Mouse (Mus musculus) liver, adult 2 months (tissue): ENCODE results near the gene Ccl26. TPM values are rescaled to one million over a fixed set of nuclear protein-coding genes. Genes with fewer than 3 reads are reported as not detected.
"Not testable (repeated sequence)": the region's sequence is repeated elsewhere in the genome, so short reads cannot be mapped to it uniquely, and the experiment has no call there.

Experiments
- DNase-seq: peaks from one replicate; pipeline ENCODE4 v3.0.0-alpha.2; 2011; ENCODE audit warnings: low read depth, low spot score; ENCODE audit errors: extremely low read depth
- H3K27ac ChIP-seq: fragments of 200-500 bp; replicated peaks from 2 replicates; pipeline ENCODE4 v1.5.1; 2012; ENCODE audit warnings: low read depth, mild to moderate bottlenecking, control low read depth, inconsistent platforms, low read length; ENCODE audit not compliant: insufficient read depth
- H3K27me3 ChIP-seq: fragments of 200-500 bp; 2 replicates; pipeline ENCODE4 v1.6.1; 2012; ENCODE audit warnings: mild to moderate bottlenecking, moderate library complexity, low read length, inconsistent platforms; ENCODE audit not compliant: control insufficient read depth, insufficient read depth
- H3K36me3 ChIP-seq: fragments of 200-500 bp; 2 replicates; pipeline ENCODE4 v1.6.1; 2012; ENCODE audit warnings: low read length, inconsistent platforms; ENCODE audit not compliant: control insufficient read depth, insufficient read depth
- H3K4me1 ChIP-seq: fragments of 200-500 bp; 2 replicates; pipeline ENCODE4 v1.6.1; 2011; ENCODE audit warnings: low read length; ENCODE audit not compliant: control insufficient read depth, insufficient read depth
- H3K4me3 ChIP-seq: fragments of 200-500 bp; 2 replicates; pipeline ENCODE4 v1.5.1; 2011; ENCODE audit warnings: low read depth, mild to moderate bottlenecking, control low read depth, low read length, moderate library complexity; ENCODE audit not compliant: insufficient read depth
- H3K79me2 ChIP-seq: fragments of 200-500 bp; 2 replicates; pipeline ENCODE4 v1.6.1; 2012; ENCODE audit warnings: inconsistent platforms, mild to moderate bottlenecking, low read length, moderate library complexity; ENCODE audit not compliant: control insufficient read depth, insufficient read depth
- H3K9ac ChIP-seq: fragments of 200-500 bp; 2 replicates; pipeline ENCODE4 v1.6.1; 2012; ENCODE audit warnings: low read depth, mild to moderate bottlenecking, control low read depth, inconsistent platforms, low read length
- CTCF ChIP-seq: fragments of 200-500 bp; IDR thresholded peaks from 2 replicates; pipeline ENCODE4 v1.5.1; 2011; ENCODE audit warnings: low read depth, low read length, control low read depth
- POLR2A ChIP-seq: fragments of 200-500 bp; IDR thresholded peaks from 2 replicates; pipeline ENCODE4 v1.6.1; 2011; ENCODE audit warnings: low read length, control low read depth; ENCODE audit not compliant: insufficient read depth; ENCODE audit errors: extremely low read depth
- WGBS: fragments of 180-500 bp; shearing (Covaris S2); methylation state at CpG from one replicate; pipeline ENCODE4 v1.1.7; 2018; 5-methylcytosine and 5-hydroxymethylcytosine counted together
- polyA plus RNA-seq: library from polyadenylated mRNA; depleted of rRNA; stranded (reverse); fragments of >200 nt; gene quantifications from 2 replicates; pipeline ENCODE4 v1.2.3, GENCODE M21; 2012; rRNA removed
- total RNA-seq: library from RNA; depleted of rRNA; stranded (reverse); fragments of >200 nt; gene quantifications from 2 replicates; pipeline ENCODE4 v1.2.3, GENCODE M21; 2014; rRNA removed

Gene Ccl26
- not detected in 2 replicates for total RNA-seq
- polyA plus RNA-seq, result not detected in 2 replicates

DNA sequence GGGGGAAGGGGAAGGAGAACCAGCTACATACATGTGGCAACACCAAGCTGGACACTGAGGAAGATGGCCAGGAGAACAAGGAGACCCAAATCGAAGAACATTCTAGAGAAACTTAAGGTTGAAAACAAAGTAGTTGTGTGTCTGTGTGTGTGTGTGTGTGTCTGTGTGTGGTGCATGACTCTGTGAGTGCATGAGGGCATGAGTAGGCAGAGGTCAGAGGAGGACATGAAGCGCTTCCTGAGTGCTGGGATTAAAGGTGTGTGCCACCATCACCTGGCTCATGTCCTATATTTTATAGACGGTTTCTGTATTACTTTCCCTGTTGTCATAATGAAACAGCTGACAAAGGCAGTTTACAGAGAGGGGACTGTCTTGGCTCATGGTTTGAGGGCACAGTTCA, at the start of gene Ccl26:
TSS of gene Ccl26 (minus strand) at position 101 of the 400 bp plus-strand sequence.
- WGBS, result 73% methylated on average over 3 of the region's 3 CpGs
- DNase-seq, result no peak
- H3K27me3 ChIP-seq, result no peaks in the 10 kb centered on the region

DNA sequence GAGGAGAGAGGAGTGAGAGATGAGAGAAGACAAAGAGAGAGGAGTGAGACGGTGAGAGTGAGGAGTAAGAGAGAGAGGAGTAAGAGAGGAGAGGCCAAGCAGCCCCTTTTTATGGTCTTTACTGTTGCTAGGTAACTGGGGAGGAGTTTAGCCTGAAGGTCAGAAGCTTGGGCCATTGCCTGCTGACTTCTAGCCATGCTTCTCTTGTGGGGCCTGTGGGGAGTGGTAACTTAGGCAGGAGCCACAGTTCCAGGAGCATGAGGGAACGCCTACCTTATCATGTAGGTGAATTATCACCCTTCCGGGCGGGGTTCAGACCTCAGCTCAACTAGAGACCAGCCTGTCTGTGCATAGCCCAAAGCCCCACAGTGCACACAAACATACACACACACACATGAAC, 46.4 kb upstream of the Ccl26 start:
- H3K79me2 ChIP-seq, result no peaks in the 10 kb centered on the region
- no peaks in the 10 kb centered on the region for H3K4me1 ChIP-seq
- no peak overlapping the region for H3K4me3 ChIP-seq
- DNase-seq, result no peak
- WGBS, result 85% methylated on average over 4 of the region's 4 CpGs
- H3K27ac ChIP-seq, result no peak overlapping the region
- H3K36me3 ChIP-seq, result no peaks in the 10 kb centered on the region
- H3K9ac ChIP-seq, result no peak overlapping the region
- no peak for TF ChIP-seq CTCF
- no peak for TF ChIP-seq POLR2A
- H3K27me3 ChIP-seq, result no peaks in the 10 kb centered on the region; the same call in 1 of the 2 replicates

More for the DNA sequence above, at the start of gene Ccl26:
- H3K27ac ChIP-seq, result no peak within 1 kb of the TSS
- H3K4me1 ChIP-seq, result no peaks in the 10 kb centered on the region
- no peak within 1 kb of the TSS for H3K9ac ChIP-seq
- H3K79me2 ChIP-seq, result no peaks in the 10 kb centered on the region
- H3K36me3 ChIP-seq, result no peaks in the 10 kb centered on the region
- no peak for TF ChIP-seq POLR2A
- TF ChIP-seq CTCF, result no peak
- no peak within 1 kb of the TSS for H3K4me3 ChIP-seq

DNA sequence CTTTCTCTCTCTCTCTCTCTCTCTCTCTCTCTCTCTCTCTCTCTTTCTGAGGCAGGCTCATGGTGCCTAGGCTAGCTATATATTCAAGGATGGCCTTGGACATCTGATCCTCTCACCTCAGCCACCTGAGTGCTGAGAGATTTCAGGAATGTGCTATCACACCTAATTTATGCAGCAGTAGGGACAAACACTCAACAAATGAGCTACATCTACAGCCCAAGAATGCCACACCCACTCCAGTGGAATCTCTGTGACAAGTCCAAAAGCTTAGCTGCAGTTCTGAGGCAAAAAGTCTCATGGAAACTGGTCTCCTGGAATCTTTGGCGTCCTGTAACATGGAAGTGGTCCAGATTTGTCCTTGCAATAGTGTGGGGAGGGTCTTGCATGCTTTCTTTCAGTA, 44.2 kb upstream of the Ccl26 start:
- H3K4me1 ChIP-seq, result no peaks in the 10 kb centered on the region
- TF ChIP-seq CTCF, result no peak
- no peak for TF ChIP-seq POLR2A
- H3K9ac ChIP-seq, result no peak overlapping the region
- H3K79me2 ChIP-seq, result no peaks in the 10 kb centered on the region
- WGBS, result 75% methylated on average over 1 of the region's 1 CpGs
- H3K27ac ChIP-seq, result no peak overlapping the region
- H3K27me3 ChIP-seq, result no peaks in the 10 kb centered on the region; the same call in 1 of the 2 replicates
- no peak overlapping the region for H3K4me3 ChIP-seq
- no peak for DNase-seq
- H3K36me3 ChIP-seq, result no peaks in the 10 kb centered on the region

DNA sequence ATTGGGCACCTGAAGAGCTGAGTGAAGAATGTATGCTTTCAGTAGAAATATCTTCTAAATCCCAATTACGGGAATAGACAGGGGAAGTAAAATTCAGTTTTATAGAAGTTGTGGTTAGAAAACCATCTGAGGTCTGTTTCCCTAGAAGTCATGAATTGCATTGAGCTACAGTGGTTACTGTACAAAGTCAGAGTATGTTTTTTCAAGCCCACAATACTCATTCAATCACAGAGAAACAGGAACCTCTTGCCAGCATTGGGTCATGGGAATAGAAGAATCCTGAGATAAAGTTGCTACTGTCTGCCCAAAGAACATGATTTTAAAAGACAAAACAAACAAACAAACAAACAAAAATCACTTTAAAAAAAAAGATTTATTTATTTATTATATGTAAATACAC, 43.3 kb upstream of the Ccl26 start:
- not testable (repeated sequence) for H3K27ac ChIP-seq, H3K4me3 ChIP-seq, DNase-seq, H3K27me3 ChIP-seq, H3K36me3 ChIP-seq, H3K79me2 ChIP-seq, H3K9ac ChIP-seq, H3K4me1 ChIP-seq
- WGBS, result no CpG with 5 or more reads among the region's 1 CpGs

DNA sequence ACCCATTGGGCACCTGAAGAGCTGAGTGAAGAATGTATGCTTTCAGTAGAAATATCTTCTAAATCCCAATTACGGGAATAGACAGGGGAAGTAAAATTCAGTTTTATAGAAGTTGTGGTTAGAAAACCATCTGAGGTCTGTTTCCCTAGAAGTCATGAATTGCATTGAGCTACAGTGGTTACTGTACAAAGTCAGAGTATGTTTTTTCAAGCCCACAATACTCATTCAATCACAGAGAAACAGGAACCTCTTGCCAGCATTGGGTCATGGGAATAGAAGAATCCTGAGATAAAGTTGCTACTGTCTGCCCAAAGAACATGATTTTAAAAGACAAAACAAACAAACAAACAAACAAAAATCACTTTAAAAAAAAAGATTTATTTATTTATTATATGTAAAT, 41.3 kb upstream of the Ccl26 start:
- not testable (repeated sequence) for H3K36me3 ChIP-seq, H3K4me1 ChIP-seq, H3K27ac ChIP-seq, H3K27me3 ChIP-seq, H3K9ac ChIP-seq, H3K4me3 ChIP-seq, DNase-seq, H3K79me2 ChIP-seq
- no CpG with 5 or more reads among the region's 1 CpGs for WGBS

DNA sequence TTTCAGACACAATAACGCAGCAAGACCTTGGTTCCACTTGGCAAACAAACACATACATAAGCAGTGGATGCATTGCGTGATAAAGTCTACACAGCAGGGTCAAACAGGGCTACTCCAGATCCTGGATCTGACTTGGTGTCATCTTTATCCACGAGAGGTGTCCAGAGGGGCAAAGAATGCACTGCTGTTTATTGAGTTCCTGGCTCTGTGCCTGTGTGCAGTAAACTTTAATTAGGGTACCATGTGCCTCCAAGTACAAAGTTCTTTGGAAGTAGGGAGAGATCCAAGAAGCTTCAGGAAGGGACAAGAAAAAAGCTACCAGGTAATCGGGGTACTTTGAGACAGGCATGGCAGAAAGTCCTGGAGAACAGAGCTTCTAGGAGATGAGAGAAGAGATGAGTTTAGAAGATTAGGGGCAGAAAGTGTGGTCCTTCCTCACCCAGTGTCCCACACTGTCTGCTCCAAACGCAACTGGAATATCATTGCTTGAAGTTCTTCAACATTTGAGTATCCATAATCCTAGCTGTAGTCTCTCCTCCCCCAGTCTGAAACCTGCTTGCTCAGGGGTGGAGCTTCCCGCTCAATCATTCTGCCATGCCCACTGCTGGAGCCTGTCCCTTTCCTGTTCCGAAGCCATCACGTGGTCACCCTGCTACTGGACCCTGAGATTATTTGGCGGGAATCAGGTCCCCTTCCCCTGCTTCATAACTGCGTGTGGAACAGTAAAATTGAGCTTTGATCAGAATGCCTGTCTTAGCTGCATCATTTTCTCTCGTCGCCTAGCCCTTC, 26.8 kb upstream of the Ccl26 start:
- WGBS, result 75% methylated on average over 12 of the region's 12 CpGs
- Histone ChIP-seq H3K4me3 (no peak overlapping the region), H3K27me3 (0 out of 2 replicates have a peak, but pooled peaks cover 2% of the 10 kb centered on the region), H3K79me2 (no peaks in the 10 kb centered on the region), H3K9ac (no peak overlapping the region), H3K4me1 (no peaks in the 10 kb centered on the region), H3K36me3 (no peaks in the 10 kb centered on the region), H3K27ac (no peak overlapping the region)
- no peak for DNase-seq
- TF ChIP-seq POLR2A (no peak), CTCF (no peak)
